Mouse (Mus musculus): Measurements from ENCODE around the gene Lyzl6.

The Lyzl6 gene

GRCm38 (mm10) chr11:103643211-103643610 lies 4.5 kb upstream of the Lyzl6 start:
- DNase-seq, result no peak

GRCm38 (mm10) chr11:103639407-103639946 lies 787 bp upstream of the Lyzl6 start:
- DNase-seq, result peak; percentile 49

GRCm38 (mm10) chr11:103636261-103636660 lies 2.4 kb downstream of the Lyzl6 start:
- DNase-seq, result no peak

GRCm38 (mm10) chr11:103635481-103635880 lies 3.2 kb downstream of the Lyzl6 start:
- no peak for DNase-seq

- no peak for DNase-seq
These were observed 3.9 kb downstream of the Lyzl6 start for GRCm38 (mm10) chr11:103634806-103635205.

- no peak for DNase-seq
These were observed 11.2 kb downstream of the Lyzl6 start for GRCm38 (mm10) chr11:103627453-103627852.

- no peak for DNase-seq
These were observed 17.6 kb downstream of the Lyzl6 start, which contains the start of gene Gm884 for GRCm38 (mm10) chr11:103621040-103621439. TSS of gene Gm884 (minus strand) at chr11:103621140.

GRCm38 (mm10) chr11:103610772-103611171 lies 27.9 kb downstream of the Lyzl6 start:
- DNase-seq, result no peak

- no peak for DNase-seq
These were observed 32.1 kb downstream of the Lyzl6 start for GRCm38 (mm10) chr11:103606611-103607010.
